Mouse (Mus musculus) hindlimb bud, embryonic 11.5 days (tissue): ENCODE measurements at regions not wholly inside any gene's neighbourhood (a gene's known extent, or its start where the extent isn't known, plus 50 kb on each side); places are given as distances from the start of the nearest gene placed in this dataset.

Experiments used
- DNase-seq: peaks from one replicate; pipeline ENCODE4 v3.0.0-alpha.2; 2012; ENCODE audit warnings: low read depth, low spot score; ENCODE audit errors: extremely low spot score

DNA sequence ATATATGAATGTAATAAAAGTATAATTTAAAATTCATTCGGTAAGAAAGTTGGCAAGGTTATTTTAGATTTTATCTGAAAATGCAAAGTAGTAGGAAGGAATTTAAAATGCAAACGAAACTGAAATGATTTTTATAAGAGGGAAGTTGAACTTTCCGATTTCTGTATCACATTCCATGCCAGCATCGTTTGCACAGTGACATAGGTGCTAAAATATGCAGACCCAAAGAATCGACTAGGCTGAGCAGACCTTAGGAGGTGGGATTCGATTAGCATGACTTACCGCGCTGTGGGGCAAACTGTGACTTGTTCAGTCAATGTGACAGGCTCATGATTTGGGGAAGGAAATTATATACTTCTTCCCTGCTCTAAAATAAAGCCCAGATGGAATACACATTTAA lies 596.2 kb downstream of the Gm19410 start:
- DNase-seq: no peak

DNA sequence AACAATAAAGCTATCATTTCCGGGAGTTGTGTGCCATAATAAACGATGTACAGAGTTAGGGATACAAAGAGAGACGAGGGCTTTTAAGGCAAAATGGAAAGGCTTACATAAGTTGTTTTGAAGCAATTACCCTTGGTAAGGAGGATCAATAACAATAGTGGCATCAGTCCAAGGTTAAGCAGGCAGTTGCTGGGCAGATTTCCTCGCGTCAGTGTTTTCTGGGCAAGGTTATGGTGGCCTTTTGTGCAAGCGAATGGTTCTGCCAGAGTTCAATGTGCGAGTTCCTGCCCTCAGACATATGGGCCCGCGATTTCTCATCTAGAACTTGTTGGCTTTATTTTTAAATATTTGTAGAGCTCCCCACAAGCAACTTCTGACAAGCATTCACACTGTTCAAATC lies 597.7 kb downstream of the Gm19410 start:
- DNase-seq: no peak

GRCm38 (mm10) chr8:36364567-36365231 lies 599.1 kb downstream of the Gm19410 start:
- DNase-seq: no peak

DNA sequence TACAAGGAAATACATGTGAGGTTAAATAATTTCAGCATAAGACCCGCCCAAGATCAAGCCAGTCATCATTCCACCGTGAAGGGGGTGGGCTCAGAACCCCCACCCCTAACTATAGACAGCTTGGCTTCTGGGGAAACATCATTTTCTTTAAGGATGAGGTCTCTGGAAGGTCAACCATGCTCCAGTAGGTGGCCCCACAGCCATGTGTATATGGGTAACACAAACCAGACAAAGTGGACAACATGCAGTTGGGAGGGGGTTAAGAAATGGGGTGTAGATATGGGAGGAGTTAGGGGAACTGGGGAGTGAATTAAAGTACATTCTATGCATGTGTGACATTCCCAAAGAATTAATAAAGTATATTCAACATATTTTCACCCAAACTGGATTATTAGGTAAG lies 600.4 kb downstream of the Gm19410 start:
- no peak for DNase-seq

GRCm38 (mm10) chr8:36376579-36377350 lies 611.2 kb downstream of the Gm19410 start:
- no peak for DNase-seq

DNA sequence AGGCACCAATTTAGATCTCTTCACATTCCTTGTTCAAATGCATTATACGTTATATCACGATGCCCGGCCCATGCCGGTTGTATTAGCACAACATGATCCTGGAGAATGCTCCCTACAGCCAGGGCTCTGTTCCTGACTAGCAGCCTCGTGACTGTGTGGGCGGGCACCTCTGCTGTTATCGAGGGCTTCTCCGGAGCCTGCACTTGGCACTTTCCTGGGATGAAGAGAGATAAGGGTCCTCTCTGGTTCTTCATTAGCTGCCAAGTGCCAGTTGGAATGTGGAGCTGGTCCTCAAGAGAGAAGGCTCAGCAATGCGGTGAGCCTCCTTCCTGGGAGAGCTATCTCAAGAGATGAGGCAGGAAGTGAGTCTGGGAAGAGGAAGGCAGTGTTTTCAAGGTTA lies 598.9 kb upstream of the AI429214 start:
- DNase-seq: no peak

DNA sequence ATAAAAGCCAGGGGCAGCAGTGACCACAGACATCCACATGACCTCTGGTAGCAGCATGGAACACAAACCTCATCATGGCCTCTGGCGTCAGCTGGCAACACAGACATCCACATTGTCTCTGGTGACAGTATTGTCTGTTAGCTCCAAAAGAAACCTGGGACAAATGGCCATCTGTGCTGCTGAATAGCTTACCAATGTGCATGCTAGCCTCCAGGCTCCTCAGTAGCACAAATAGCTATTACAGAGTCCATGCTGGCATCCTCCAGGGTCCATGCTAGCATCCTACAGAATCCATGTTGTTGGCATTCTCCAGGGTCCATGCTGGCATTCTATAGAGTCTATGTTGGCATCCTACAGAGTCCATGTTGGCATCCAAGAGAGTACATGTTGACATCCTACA lies 596.9 kb upstream of the AI429214 start:
- DNase-seq: no peak

DNA sequence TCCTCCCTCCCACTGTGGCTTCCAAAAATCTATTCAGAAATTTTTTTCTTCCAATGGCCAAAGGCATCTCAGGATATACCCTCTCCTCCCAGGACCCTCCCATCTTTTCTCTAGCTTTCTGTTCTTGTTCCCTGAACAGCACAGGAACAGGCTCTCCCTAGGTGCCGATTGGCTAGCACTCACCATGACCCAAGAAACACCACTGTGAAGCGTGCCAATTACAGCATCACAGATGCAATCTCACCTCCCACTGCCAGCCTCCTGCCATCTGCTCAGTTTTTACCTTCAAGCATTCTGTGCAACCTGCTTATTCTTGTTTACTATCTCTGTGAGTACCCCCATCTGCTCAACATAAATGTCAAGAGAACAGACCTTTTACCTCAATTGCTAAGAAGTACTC lies 586.7 kb upstream of the AI429214 start:
- DNase-seq: no peak
